Mouse (Mus musculus): ENCODE measurements around the gene St5.

DNA sequence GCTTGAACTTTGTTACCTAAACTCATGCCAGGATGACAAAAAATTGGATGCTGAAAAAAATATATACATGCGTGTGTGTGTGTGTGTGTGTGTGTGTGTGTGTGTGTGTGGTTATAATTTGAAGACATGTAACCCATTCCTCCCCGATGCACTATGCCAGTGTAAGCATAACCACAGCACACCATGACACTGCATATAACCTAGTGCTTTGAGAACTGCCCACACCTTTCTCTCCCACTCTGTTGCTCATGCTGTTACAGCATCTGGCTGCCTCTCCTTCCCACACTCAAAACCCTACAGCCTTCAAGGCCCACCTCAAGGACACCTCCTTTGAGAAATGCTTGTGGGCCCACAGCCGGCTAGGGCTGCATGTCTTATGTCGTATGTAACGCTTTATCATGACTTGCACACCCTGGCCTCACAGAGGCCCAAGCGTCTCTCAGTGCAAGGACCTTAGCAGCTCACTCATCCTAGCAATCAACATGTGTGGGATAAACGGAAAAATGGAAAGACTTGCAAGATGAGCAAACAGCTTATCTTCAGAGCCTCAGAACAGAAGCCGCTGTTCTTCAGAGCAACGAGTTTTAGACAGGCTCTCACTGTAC is 81.1 kb downstream of the St5 start:
- TF ChIP-seq POLR2A (IDR thresholded peaks at IDR 0.05; ENCODE audit: control insufficient read depth, low read depth, low read length) (no peak), CTCF (IDR thresholded peaks at IDR 0.05; ENCODE audit: control insufficient read depth, insufficient read depth, insufficient replicate concordance, low read depth, low read length) (no peak)
